Mouse (Mus musculus): ENCODE results near the gene Cacna1h.

- TF ChIP-seq CTCF (IDR thresholded peaks at IDR 0.05; ENCODE audit: low read depth) (no peak), EP300 (IDR thresholded peaks at IDR 0.05; ENCODE audit: low read depth) (no peak)
Observed at GRCm38 (mm10) chr17:25345462-25345861, 88.1 kb downstream of the Cacna1h start, which contains the start of gene Tpsab1.

Measured in liver, embryonic 14.5 days (tissue).